Mouse (Mus musculus): ENCODE data around the gene Prcd.

Prcd gene

DNA sequence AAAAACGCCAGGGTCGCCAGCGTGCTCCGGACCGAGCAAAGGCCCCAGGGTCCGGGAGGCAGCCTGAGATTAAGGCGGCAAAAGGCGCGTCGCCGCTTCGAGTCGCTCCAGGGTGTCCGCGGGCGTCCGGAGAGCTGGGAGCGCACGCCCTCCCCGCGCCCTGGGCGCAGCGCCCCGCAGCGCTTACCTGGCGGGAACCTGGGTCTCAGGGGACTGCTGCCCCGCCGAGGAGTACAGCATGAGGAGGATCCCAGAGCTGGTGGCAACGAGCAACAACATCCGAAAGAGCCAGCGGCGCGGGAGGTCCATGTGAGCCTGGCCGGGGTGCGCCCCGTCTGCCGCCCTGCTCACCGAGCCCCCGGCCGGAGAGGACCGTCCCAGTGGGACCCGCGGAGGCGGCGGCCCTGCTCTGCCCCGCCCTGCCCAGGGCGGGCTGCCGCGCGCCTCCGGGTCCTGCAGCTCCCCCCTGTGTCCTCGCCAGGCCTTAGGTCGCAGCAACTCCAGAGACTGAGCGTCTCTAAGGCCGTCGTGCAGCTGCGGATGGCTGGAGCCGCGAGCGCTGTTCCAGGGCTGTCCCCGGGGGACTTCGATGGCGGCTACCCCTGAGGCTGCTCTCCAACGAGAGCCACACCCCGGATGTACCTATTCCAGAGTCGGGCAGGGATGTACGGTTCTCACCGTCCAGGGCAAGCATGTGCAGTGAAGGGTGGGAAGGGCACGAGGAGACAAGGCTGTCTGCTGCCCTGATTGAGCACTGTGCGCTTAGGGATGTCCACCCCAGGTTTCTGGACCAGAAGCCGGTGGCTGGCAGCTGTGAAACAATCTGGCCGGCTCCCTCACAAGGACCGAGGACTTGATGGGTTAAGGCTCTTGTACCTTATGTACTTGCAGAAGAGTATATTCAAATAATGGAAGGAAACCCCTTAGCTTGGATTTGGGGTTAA lies 41.2 kb downstream of the Prcd start:
- peak; percentile 60 for DNase-seq

GRCm38 (mm10) chr11:116695194-116695880 lies 42.0 kb downstream of the Prcd start:
- no peak for DNase-seq

- DNase-seq = no peak
Measured at GRCm38 (mm10) chr11:116696426-116696825, 43.1 kb downstream of the Prcd start.

DNA sequence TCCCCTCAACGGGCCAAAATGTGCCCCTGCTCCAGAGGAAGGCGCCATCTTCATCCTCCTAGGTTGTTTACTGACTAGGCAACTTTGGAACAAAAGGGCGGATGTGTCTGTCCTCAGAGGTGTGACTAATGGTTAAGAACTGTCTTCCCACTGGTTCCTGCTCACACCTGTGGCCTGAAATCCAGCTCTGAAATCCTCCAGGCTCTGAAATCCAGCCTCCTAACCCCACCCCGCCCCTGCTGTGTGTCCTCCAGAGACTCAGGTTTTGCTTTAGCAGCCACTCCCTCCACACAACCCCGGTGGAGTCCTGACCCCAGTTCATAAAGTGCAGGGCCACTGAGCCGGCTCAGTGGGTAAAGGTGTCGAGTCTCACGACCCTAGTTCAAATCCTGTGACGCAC lies 44.2 kb downstream of the Prcd start:
- DNase-seq = no peak

DNA sequence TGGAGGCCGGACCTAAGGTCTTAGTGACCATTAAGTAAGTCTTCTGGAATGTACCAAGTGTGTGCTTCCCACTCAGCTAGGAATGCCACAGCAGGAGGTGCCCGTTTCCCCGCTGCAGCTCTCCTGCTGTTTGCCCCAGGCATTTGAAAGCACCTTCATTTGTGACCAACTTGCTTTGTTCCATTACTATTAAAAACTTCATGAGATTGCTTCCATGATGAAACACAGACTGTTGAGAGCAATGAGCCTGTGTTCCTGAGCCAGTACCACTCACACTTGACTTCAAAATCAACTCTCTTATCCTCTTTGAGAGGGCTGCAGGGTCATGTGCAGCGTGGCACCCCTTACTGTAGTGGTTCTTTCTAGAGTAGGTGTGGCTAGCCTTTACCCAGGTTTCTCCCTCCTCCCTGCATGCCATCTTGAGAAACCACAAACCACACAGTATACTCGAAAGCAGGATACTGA lies 48.1 kb downstream of the Prcd start:
- DNase-seq = peak; percentile 68

DNA sequence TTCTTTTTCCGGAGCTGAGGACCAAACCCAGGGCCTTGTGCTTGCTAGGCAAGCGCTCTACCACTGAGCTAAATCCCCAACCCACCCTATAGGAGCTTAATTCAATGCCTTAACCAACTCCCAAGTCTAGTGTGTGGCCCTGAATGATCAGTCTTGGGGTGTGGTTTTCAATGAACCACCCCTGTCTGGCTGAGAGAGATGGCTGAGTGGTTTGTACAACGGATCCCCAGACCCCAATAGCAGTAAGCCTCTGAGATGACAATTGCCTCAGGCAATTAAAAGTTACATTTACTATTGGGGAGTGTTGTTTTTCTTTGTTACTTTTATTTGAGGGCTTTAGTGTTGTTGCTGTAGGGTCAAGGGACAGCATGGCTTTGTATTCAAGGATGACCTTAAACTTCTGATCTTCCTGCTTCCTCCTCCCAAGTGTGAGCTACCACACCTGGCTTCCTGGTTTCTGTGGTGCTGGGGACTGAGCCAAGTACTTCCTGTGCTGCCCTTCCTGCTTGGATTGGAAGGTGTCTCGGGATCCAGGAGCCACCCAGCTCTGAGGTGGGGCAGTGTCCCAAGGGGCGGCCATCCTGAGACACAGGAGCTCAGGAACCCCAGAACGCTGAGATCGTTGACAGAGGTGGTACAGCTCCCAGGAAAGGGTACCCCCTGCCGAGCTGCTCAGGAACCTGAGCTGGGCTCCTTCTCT lies 51.2 kb downstream of the Prcd start:
- peak; percentile 45 for DNase-seq

DNA sequence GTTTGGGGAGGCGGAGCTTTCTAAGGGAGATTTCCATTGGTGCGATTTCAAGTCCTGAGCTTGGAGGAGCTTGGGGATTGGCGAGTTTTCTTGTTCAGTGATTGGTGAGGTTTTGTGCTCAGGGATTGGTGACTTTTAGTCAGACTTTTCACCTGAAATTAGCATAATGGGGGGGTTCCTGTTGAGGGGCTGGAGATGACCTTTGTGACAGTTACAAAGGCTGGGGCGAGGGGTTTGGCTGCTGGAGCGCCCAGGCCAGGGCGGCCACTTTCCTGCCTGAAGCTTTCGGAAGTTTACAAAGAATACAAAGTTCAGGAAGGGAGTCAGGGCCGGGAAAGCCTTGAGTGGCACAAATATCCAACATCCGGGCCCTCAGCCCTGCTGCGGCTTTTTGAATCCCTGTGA lies 51.9 kb downstream of the Prcd start:
- DNase-seq = peak; percentile 83

DNA sequence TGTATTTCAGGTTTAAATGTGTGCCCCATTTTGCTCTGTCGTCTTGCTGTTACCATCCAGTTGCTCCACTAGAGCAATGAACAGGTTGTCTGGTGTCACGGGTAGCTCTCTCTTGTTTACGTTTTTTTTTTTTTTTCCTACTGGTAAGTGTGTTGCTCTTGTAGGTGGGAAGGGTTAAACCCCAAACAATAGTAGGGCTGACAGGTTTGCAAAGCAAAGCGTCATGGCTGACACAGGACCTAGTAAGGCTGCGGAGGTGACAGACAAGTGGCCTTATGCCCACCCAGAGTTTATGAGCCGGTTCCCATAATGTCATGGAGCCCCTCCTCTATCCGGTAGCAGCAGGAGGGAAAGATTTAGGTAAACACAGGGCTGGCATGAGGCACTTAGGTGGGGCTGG lies 53.0 kb downstream of the Prcd start:
- no peak for DNase-seq

- no peak for DNase-seq
Measured at GRCm38 (mm10) chr11:116710171-116710570, 56.8 kb downstream of the Prcd start.

GRCm38 (mm10) chr11:116710793-116711192 lies 57.5 kb downstream of the Prcd start:
- DNase-seq = no peak

- no peak for DNase-seq
Measured at GRCm38 (mm10) chr11:116714052-116714451, 60.7 kb downstream of the Prcd start.
